Mouse (Mus musculus): ENCODE results near the gene Scaf4. TPM values are rescaled to one million over a fixed set of nuclear protein-coding genes. Genes with fewer than 3 reads are reported as not detected.

The Scaf4 gene
- polyA plus RNA-seq, 2 experiments: 9.0 to 21.8 TPM

- H3K9me3 ChIP-seq (ENCODE audit: control insufficient read depth, low read length): no peaks in the 10 kb centered on the region
- 32% methylated on average over 10 of the region's 10 CpGs for WGBS (ENCODE audit: insufficient replicate concordance)
- H3K27ac ChIP-seq: no peak overlapping the region
- peak overlapping the region; percentile 80 for H3K4me2 ChIP-seq (ENCODE audit: low read depth)
- DNase-seq (ENCODE audit: low read depth in 3 of 3, low spot score in 3 of 3) (no peak), ATAC-seq (ENCODE audit: insufficient read depth) (no peak)
- peaks cover 24 to 47% of the 10 kb centered on the region in 2 experiments for H3K4me1 ChIP-seq (replicated peaks; ENCODE audit: control insufficient read depth in 2 of 2, insufficient read depth in 2 of 2, low read length in 1 of 2)
- H3K4me3 ChIP-seq (ENCODE audit: insufficient read depth in 1 of 2, low read depth in 2 of 2, low read length in 2 of 2): no peak overlapping the region
- H3K27me3 ChIP-seq (ENCODE audit: control insufficient read depth, insufficient read depth, low read length): no peaks in the 10 kb centered on the region
- peak overlapping the region; percentile 1; the same call in 1 of the 2 replicates for H3K9ac ChIP-seq (replicated peaks)
- H3K36me3 ChIP-seq (replicated peaks; ENCODE audit: control insufficient read depth, insufficient read depth, low read depth): no peaks in the 10 kb centered on the region
- TF ChIP-seq CTCF (IDR thresholded peaks at IDR 0.05; ENCODE audit: low read depth) (no peak), EP300 (IDR thresholded peaks at IDR 0.05; ENCODE audit: low read depth) (no peak)
Observed at GRCm38 (mm10) chr16:90199174-90199573, 85.1 kb downstream of the Scaf4 start.

- Histone ChIP-seq H3K27ac (peak overlapping the region; percentile 93), H3K9me3 (ENCODE audit: control insufficient read depth, low read length) (no peaks in the 10 kb centered on the region), H3K4me3 (ENCODE audit: insufficient read depth in 1 of 2, low read depth in 2 of 2, low read length in 2 of 2) (peak overlapping the region in 1 of 2 experiments; percentile 45; a peak in 2 of 4 replicates), H3K4me1 (replicated peaks; ENCODE audit: control insufficient read depth in 2 of 2, insufficient read depth in 2 of 2, low read length in 1 of 2) (peaks cover 24 to 47% of the 10 kb centered on the region in 2 experiments), H3K4me2 (ENCODE audit: low read depth) (peak overlapping the region; percentile 80), H3K9ac (replicated peaks) (peak overlapping the region; percentile 70), H3K27me3 (ENCODE audit: control insufficient read depth, insufficient read depth, low read length) (no peaks in the 10 kb centered on the region), H3K36me3 (replicated peaks; ENCODE audit: control insufficient read depth, insufficient read depth, low read depth) (no peaks in the 10 kb centered on the region)
- ATAC-seq (ENCODE audit: insufficient read depth): no peak
- 24% methylated on average over 6 of the region's 6 CpGs for WGBS (ENCODE audit: insufficient replicate concordance)
- no peak for DNase-seq (ENCODE audit: low read depth in 3 of 3, low spot score in 3 of 3)
- TF ChIP-seq CTCF (IDR thresholded peaks at IDR 0.05; ENCODE audit: low read depth) (no peak), EP300 (IDR thresholded peaks at IDR 0.05; ENCODE audit: low read depth) (no peak)
Observed at GRCm38 (mm10) chr16:90198626-90199025, 85.7 kb downstream of the Scaf4 start.

GRCm38 (mm10) chr16:90197337-90197973 lies 86.8 kb downstream of the Scaf4 start:
- 0% methylated on average over 22 of the region's 22 CpGs for WGBS (ENCODE audit: insufficient replicate concordance)
- H3K4me1 ChIP-seq (replicated peaks; ENCODE audit: control insufficient read depth in 2 of 2, insufficient read depth in 2 of 2, low read length in 1 of 2): peaks cover 24 to 43% of the 10 kb centered on the region in 2 experiments
- no peaks in the 10 kb centered on the region for H3K27me3 ChIP-seq (ENCODE audit: control insufficient read depth, insufficient read depth, low read length)
- ATAC-seq (ENCODE audit: insufficient read depth) (peak; percentile 96), DNase-seq (ENCODE audit: low read depth in 3 of 3, low spot score in 3 of 3) (peak; percentile 78 to 86 (median 78))
- H3K36me3 ChIP-seq (replicated peaks; ENCODE audit: control insufficient read depth, insufficient read depth, low read depth): no peaks in the 10 kb centered on the region
- H3K27ac ChIP-seq: peak overlapping the region; percentile 93
- no peaks in the 10 kb centered on the region for H3K9me3 ChIP-seq (ENCODE audit: control insufficient read depth, low read length)
- peak overlapping the region; percentile 80 for H3K4me2 ChIP-seq (ENCODE audit: low read depth)
- peak overlapping the region; percentile 37 to 45 for H3K4me3 ChIP-seq (ENCODE audit: insufficient read depth in 1 of 2, low read depth in 2 of 2, low read length in 2 of 2)
- H3K9ac ChIP-seq (replicated peaks): peak overlapping the region; percentile 70
- TF ChIP-seq CTCF (IDR thresholded peaks at IDR 0.05; ENCODE audit: low read depth) (peak; percentile 93), EP300 (IDR thresholded peaks at IDR 0.05; ENCODE audit: low read depth) (peak; percentile 40)

- peak in 1 of 3 experiments; percentile 23 for DNase-seq (ENCODE audit: low read depth in 3 of 3, low spot score in 3 of 3)
- ATAC-seq (ENCODE audit: insufficient read depth): no peak
- Histone ChIP-seq H3K27ac (peak overlapping the region; percentile 93), H3K4me3 (ENCODE audit: insufficient read depth in 1 of 2, low read depth in 2 of 2, low read length in 2 of 2) (peak overlapping the region in 1 of 2 experiments; percentile 37; a peak in 2 of 4 replicates), H3K9me3 (ENCODE audit: control insufficient read depth, low read length) (no peaks in the 10 kb centered on the region), H3K4me1 (replicated peaks; ENCODE audit: control insufficient read depth in 2 of 2, insufficient read depth in 2 of 2, low read length in 1 of 2) (peaks cover 24 to 37% of the 10 kb centered on the region in 2 experiments), H3K36me3 (replicated peaks; ENCODE audit: control insufficient read depth, insufficient read depth, low read depth) (no peaks in the 10 kb centered on the region), H3K27me3 (ENCODE audit: control insufficient read depth, insufficient read depth, low read length) (no peaks in the 10 kb centered on the region), H3K9ac (replicated peaks) (no peak overlapping the region), H3K4me2 (ENCODE audit: low read depth) (peak overlapping the region; percentile 80)
- 17% methylated on average over 7 of the region's 7 CpGs for WGBS (ENCODE audit: insufficient replicate concordance)
- TF ChIP-seq CTCF (IDR thresholded peaks at IDR 0.05; ENCODE audit: low read depth) (no peak), EP300 (IDR thresholded peaks at IDR 0.05; ENCODE audit: low read depth) (no peak)
Observed at GRCm38 (mm10) chr16:90196688-90197240, 87.5 kb downstream of the Scaf4 start.

- Histone ChIP-seq H3K9ac (replicated peaks) (no peak overlapping the region), H3K4me1 (replicated peaks; ENCODE audit: control insufficient read depth in 2 of 2, insufficient read depth in 2 of 2, low read length in 1 of 2) (peaks cover 18 to 31% of the 10 kb centered on the region in 2 experiments), H3K27ac (no peak overlapping the region), H3K9me3 (ENCODE audit: control insufficient read depth, low read length) (no peaks in the 10 kb centered on the region), H3K27me3 (ENCODE audit: control insufficient read depth, insufficient read depth, low read length) (no peaks in the 10 kb centered on the region), H3K36me3 (replicated peaks; ENCODE audit: control insufficient read depth, insufficient read depth, low read depth) (no peaks in the 10 kb centered on the region), H3K4me2 (ENCODE audit: low read depth) (no peak overlapping the region), H3K4me3 (ENCODE audit: insufficient read depth in 1 of 2, low read depth in 2 of 2, low read length in 2 of 2) (no peak overlapping the region)
- DNase-seq (ENCODE audit: low read depth in 3 of 3, low spot score in 3 of 3) (no peak), ATAC-seq (ENCODE audit: insufficient read depth) (no peak)
- TF ChIP-seq CTCF (IDR thresholded peaks at IDR 0.05; ENCODE audit: low read depth) (no peak), EP300 (IDR thresholded peaks at IDR 0.05; ENCODE audit: low read depth) (no peak)
Observed at GRCm38 (mm10) chr16:90193719-90194118, 90.6 kb downstream of the Scaf4 start.
